Mouse (Mus musculus) induced T-regulatory cell, adult 2 months (primary cell): Measurements from ENCODE around the gene Slc1a7.

Experiments used
- DNase-seq: peaks from one replicate; pipeline ENCODE4 v3.0.0-alpha.2; 2012; ENCODE audit warnings: low read depth

The Slc1a7 gene

GRCm38 (mm10) chr4:107967966-107968682 lies at the start of gene Slc1a7:
TSS of gene Slc1a7 (plus strand) at chr4:107968332.
- DNase-seq: no peak

GRCm38 (mm10) chr4:107920336-107920735 lies 47.8 kb upstream of the Slc1a7 start:
- no peak for DNase-seq

DNA sequence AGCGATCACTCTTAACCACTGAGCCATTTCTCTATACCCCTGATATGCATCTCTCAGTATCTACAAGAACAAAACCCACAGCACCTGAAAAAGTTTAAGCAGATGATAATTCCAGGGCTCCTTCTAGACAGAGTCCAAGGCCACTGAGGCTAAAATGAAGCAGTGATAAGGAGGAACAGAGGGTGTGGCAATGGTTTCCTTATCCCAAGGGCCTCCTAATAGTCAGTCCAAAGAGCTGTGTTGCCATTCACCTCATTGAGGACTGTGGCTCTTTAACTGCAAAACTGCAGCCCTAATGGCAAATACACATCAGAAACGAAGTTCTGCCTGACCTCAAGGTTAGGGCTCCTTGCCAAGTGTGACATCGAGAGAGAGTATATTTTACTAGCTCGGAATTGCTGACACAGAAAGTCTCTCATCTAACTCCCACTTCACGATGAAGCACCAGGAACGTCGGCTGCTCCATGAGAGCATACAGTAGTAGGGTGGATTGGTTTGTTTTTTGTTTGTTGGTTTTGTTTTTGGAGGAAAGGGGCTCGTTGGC lies 46.9 kb upstream of the Slc1a7 start:
- DNase-seq: no peak

GRCm38 (mm10) chr4:107921952-107922351 lies 46.2 kb upstream of the Slc1a7 start:
- DNase-seq: no peak

- peak; percentile 97 for DNase-seq
These were observed 44.9 kb upstream of the Slc1a7 start, which contains the start of gene Cpt2 for GRCm38 (mm10) chr4:107923145-107923802. TSS of gene Cpt2 (minus strand) at chr4:107923610.

- no peak for DNase-seq
These were observed 44.3 kb upstream of the Slc1a7 start for GRCm38 (mm10) chr4:107923803-107924194.

DNA sequence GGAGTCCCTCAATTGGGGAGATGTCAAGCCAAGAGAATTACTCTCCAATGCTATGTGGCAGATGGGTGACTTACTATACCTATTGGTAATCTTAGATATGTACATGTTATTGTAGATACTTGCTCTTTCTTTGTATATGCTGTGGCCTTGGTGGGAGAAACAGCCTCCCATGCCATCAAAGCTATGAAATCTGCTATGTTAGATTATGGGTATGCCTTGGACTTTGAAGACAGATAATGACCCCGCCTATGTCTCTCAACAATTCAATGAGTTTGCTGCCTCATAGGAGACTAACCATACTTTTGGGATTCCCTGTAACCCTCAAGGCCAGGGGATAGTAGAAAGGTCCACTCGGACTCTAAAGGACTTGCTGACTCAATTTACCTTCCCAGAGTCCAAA lies 39.9 kb upstream of the Slc1a7 start:
- DNase-seq: no peak

DNA sequence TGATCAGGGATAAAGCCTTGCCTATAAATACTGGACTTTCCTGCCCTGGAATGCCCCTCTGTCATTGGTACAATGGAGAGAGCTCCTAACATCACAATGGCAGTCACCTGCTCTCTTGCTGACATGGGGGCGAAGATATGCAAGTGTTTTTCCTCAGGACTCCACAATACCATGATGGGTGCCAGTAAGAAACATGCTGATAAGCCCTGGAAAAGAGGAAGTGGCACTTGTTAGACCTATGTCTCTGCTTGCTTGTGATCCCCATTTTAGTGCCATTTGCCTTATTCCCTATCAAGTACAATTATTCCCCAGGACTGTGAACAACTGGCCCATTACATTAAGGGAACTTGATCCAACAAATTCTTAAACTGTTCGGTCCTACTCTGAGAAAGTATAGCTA lies 39.4 kb upstream of the Slc1a7 start:
- no peak for DNase-seq

DNA sequence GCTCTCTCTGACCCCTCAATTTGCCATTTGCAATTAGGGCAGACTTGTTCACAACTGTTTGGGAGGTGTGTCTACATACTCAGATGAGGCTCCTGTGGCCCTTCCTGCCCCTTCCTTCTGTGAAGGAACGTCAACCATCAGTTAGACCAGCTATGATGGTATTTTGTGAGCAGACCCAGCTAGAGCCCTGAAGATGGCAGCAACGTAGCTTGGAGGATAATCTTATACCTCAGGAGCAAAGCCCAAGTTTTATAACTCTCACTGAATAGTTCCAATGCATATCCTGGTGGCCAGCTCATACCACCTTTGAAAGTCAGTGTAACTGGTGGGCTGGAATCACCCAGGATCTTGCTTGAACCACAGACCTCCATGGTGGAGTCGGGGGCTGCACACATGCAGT lies 36.7 kb upstream of the Slc1a7 start:
- DNase-seq: no peak

DNA sequence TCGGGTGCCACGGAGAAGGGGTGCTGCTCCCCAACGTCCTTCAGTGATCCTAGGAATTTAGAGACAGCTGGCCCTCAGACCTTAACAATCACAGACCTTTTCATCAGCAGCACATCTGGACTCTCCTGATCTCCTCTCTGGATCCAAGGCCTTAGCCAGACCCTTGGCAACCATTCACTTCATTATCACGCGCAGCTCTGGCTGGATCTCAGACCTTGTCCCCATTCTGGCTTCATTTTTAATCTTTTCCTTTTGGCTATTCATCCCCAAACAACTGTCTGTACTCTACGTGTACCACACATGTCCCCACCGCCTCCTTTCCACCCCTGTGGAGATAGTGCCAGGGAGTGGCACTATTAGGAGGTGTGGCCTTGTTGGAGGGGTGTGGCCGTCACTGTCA lies 34.9 kb upstream of the Slc1a7 start:
- no peak for DNase-seq

DNA sequence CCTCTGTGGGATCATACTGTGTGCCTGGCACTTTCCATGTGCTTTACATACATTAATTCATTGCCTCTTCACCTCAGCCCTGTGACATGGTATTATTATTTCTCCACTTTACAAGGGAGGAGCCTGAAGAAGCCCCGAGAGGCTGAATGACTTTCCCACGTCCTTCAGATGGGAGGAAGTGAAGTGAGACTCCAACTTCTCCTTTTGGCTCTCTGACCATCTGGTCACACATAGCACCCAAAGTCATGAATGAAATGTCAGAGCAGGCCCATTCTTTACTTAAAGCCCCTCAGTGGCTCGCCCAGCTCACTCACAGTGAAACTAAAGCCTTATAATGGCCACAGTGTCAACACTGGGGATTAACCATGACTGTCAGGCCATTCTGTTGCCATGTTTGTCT lies 32.9 kb upstream of the Slc1a7 start:
- no peak for DNase-seq

GRCm38 (mm10) chr4:107937338-107937737 lies 30.8 kb upstream of the Slc1a7 start:
- peak; percentile 36 for DNase-seq

GRCm38 (mm10) chr4:107938124-107938523 lies 30.0 kb upstream of the Slc1a7 start:
- DNase-seq: no peak

DNA sequence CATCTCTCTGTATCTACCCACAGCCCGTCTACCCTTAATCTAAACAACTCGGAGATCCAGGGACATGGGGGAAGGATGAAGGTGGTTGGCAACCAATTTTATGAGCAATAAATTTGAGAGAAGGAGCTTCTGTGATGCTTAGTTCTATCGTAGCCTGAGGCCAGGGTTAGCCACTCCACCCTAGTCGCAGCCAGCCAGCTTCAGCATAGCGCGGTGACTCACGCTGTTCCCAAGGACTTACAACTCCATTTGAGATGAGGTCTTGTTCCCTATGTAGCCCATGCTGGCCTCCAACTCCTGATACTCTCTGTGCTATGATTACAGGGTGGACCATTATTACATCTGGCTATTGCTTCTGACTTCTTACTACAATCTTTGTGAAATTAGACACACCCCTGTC lies 25.4 kb upstream of the Slc1a7 start:
- DNase-seq: no peak

GRCm38 (mm10) chr4:107944141-107944540 lies 24.0 kb upstream of the Slc1a7 start:
- no peak for DNase-seq

DNA sequence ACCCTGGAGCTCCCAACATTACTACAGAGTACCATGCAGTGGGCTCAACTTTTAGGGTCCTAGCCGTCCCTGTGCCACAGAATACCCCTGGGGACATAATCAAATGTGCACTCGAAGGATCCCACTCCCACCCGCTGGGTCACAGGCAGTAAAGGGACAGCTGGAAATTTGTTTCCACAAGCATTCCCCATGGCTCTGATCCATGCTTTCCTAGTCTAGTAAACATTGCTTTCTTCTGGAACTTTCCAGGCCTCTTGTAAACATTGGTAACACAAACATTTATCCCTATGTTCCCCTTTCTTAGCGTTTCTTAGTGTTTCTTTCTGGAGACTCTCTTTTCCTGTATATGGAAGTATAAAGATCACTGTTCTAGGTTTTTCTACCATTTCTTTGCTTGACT lies 18.2 kb upstream of the Slc1a7 start:
- DNase-seq: no peak

- no peak for DNase-seq
These were observed 15.3 kb upstream of the Slc1a7 start for GRCm38 (mm10) chr4:107952845-107953244.

- no peak for DNase-seq
These were observed 12.4 kb upstream of the Slc1a7 start for GRCm38 (mm10) chr4:107955691-107956090.

DNA sequence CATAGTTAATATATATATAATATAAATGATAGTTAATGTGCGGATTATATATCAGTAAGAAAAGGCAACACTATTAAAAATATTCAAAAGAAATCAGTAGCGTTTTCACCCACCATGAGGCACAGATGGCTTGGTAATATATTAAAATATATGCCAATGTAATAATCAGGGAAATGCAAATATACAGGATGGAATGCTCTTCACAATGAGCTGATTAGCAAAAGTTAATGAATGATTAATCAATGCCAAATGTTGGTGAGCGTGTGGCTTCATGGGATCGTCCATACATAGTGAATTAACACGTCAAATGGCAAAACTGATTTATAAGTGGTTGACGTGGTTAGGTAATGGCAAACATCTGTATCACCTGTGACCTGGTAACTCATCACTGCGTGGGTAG lies 9.6 kb upstream of the Slc1a7 start:
- DNase-seq: no peak

DNA sequence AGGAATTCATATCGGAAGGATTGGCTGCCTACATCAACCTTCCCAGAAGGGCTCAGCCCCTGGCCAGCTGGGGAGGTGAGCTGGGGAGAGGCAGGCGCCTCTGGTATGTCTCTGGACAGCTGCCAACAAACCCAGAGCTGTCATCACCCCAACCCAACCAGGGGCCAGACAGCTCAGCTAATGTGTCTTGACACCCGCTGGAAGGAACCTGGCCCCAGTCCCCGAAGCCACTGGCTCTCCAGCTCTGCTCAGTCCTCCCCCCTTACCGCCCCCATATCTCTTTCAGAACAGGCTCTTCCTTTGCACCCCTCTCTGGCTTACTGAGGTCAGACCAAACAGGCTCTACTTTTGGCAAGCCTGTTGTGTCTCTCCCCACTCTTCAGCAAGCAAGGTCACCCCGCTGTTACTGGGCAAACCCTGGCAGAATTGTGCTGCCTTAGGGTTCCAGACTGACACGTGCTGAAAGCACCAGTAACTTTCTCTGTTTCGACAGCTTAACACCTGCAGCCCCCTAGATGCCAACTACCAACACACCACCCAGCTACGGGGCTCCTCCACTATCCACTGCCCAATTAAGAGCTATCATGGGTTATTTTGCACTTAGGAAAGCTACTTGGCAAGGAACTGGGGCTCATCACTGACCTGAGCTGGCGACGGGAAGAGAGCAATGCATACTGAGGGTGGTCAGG lies 5.9 kb upstream of the Slc1a7 start:
- no peak for DNase-seq

- no peak for DNase-seq
These were observed 5.3 kb upstream of the Slc1a7 start for GRCm38 (mm10) chr4:107962792-107963191.

DNA sequence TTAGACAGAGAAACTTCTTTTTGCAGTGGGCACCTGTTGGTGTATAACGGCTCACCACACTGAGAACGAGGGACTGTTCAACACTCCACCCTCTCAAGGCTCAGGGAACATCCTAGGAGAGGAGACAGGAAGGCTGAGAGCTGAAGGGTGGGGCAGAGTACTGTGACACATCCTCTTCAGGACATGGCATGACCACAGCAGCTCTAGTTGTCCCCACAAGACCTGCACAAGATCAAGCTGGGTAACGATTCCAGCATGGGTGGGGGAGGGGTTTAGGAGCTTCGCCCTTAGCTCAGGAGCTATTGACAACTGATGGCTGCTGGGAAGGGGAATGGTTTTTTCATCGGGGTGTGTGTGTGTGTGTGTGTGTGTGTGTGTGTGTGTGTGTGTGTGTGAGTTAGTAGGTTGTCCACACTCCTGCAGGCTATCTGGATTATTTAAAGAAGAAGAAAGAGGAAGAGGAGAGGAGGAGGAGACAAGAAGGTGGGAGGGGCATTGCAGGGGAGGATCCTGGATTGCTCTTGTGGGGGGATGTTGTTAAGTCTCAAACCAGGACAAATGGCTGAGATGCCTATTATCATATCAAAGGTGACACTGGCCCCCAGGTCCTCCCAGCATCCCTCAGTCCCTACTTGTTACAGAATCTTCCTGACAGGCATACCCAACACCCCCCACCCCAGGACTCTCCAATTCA lies 1.6 kb upstream of the Slc1a7 start:
- no peak for DNase-seq
